Mouse (Mus musculus): ENCODE data around the gene Cep131. TPM values are rescaled to one million over a fixed set of nuclear protein-coding genes. Genes with fewer than 3 reads are reported as not detected.

Cep131 gene
- total and polyA plus RNA-seq, 3 experiments = 2.3 to 20.9 (median 10.2) TPM

DNA sequence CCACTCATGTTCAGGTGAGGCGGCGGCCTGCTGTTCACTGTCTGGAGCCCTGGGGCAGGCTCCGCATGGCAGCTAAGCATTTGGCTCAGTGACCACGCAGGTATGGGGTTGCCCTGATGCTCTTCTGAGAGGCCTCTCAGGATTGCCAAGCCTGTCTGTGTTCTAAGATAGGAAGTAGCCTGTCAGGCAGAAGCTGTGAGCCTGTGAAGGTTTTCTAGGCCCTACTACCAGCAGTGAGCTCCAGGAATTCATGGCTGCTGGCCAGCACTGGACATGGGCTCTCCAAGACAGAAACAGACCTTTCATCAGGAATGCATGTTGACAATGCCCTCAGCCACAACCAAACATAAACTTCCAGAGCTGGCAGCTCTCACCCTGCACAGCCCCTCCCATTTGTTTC lies 25.5 kb upstream of the Cep131 start:
- TF ChIP-seq BHLHE40 (IDR thresholded peaks at IDR 0.05; ENCODE audit: low read depth, low read length) (no peak), NRF1 (IDR thresholded peaks at IDR 0.05; ENCODE audit: low read depth, low read length) (no peak), MAFK (IDR thresholded peaks at IDR 0.05; ENCODE audit: insufficient replicate concordance, low read length) (no peak), CHD1 (IDR thresholded peaks at IDR 0.05; ENCODE audit: low read depth, low read length) (no peak), RAD21 (IDR thresholded peaks at IDR 0.05; ENCODE audit: low read depth, low read length) (no peak), PAX5 (IDR thresholded peaks at IDR 0.05; ENCODE audit: low read length) (no peak), GABPA (IDR thresholded peaks at IDR 0.05; ENCODE audit: insufficient replicate concordance, low read depth, low read length) (no peak), JUND (conservative IDR thresholded peaks at IDR 0.05; ENCODE audit: low read depth, low read length) (no peak), MAX (IDR thresholded peaks at IDR 0.05; ENCODE audit: low read length) (no peak), MAZ (IDR thresholded peaks at IDR 0.05; ENCODE audit: low read depth, low read length) (no peak), POLR2AphosphoS2 (IDR thresholded peaks at IDR 0.05; ENCODE audit: low read depth, low read length) (no peak), IRF4 (IDR thresholded peaks at IDR 0.05; ENCODE audit: low read depth, low read length) (no peak), TBP (conservative IDR thresholded peaks at IDR 0.05; ENCODE audit: low read depth, low read length) (no peak), CTCF (conservative IDR thresholded peaks at IDR 0.05 in 1 of 2, IDR thresholded peaks at IDR 0.05 in 1 of 2; ENCODE audit: low read depth in 2 of 2, low read length in 2 of 2) (no peak), UBTF (IDR thresholded peaks at IDR 0.05; ENCODE audit: low read depth, low read length) (no peak), CHD2 (IDR thresholded peaks at IDR 0.05; ENCODE audit: low read length) (no peak), TCF12 (IDR thresholded peaks at IDR 0.05; ENCODE audit: low read depth, low read length) (no peak), JUN (IDR thresholded peaks at IDR 0.05; ENCODE audit: insufficient read depth, low read depth, low read length) (no peak)
- Histone ChIP-seq H3K9me3 (replicated peaks; ENCODE audit: low read length) (no peaks in the 10 kb centered on the region), H3K27ac (ENCODE audit: insufficient read depth, low read depth) (no peak overlapping the region), H3K4me3 (replicated peaks in 1 of 3; ENCODE audit: low read depth in 2 of 3, low read length in 2 of 3, poor library complexity in 1 of 3) (no peak overlapping the region), H3K79me2 (replicated peaks; ENCODE audit: control insufficient read depth, extremely low read depth, insufficient read depth, poor library complexity, severe bottlenecking) (no peaks in the 10 kb centered on the region), H3K4me2 (ENCODE audit: insufficient read depth, low read depth, poor library complexity, severe bottlenecking) (no peak overlapping the region), H3K36me3 (replicated peaks in 1 of 2; ENCODE audit: control insufficient read depth in 1 of 2, insufficient read depth in 1 of 2, low read length in 1 of 2) (peaks cover 72 to 98% of the 10 kb centered on the region in 2 experiments), H3K9ac (ENCODE audit: insufficient read depth, low read depth) (no peak overlapping the region), H3K27me3 (replicated peaks) (no peaks in the 10 kb centered on the region), H3K4me1 (ENCODE audit: control insufficient read depth in 1 of 2, insufficient read depth in 2 of 2) (peaks cover 0 to 4% of the 10 kb centered on the region in 2 experiments; a peak in 1 of 4 replicates)
- dilution Hi-C loops (cut with MboI; ENCODE audit: extremely low pct_ligation_motif_present, extremely low pct_unique_long_range_greater_than_20kb, low sequenced_read_pairs) (no loop called here), in situ Hi-C loops (cut with MboI; ENCODE audit: low pct_ligation_motif_present, low pct_unique_long_range_greater_than_20kb, low sequenced_read_pairs) (no loop called here)
- no peak for DNase-seq (ENCODE audit: extremely low read depth)

DNA sequence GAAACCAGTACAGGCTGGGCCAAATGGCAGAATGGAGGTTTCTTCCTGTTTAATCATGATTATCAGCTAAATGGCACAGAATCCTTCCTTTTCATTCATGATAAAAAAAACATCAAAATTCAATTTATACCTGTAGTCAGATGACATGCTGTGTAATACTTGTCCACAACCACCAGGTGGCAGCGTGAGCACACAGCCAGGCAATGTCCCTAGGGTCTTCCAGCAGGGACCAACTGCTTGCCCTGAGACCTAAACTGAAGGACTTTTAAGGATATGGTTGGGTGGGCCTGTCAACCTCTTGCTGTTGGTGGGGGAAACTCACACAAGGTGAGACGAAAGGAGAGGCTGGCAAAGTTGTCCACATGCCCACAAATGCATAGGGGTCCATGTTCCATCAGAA lies 24.4 kb upstream of the Cep131 start:
- no peaks in the 10 kb centered on the region for H3K9me3 ChIP-seq (replicated peaks; ENCODE audit: low read length)
- no peak overlapping the region for H3K9ac ChIP-seq (ENCODE audit: insufficient read depth, low read depth)
- H3K27ac ChIP-seq (ENCODE audit: insufficient read depth, low read depth) = no peak overlapping the region
- dilution Hi-C loops (cut with MboI; ENCODE audit: extremely low pct_ligation_motif_present, extremely low pct_unique_long_range_greater_than_20kb, low sequenced_read_pairs) = no loop called here
- DNase-seq (ENCODE audit: extremely low read depth) = peak; percentile 67
- H3K4me1 ChIP-seq (ENCODE audit: control insufficient read depth in 1 of 2, insufficient read depth in 2 of 2) = peaks cover 0 to 4% of the 10 kb centered on the region in 2 experiments; a peak in 1 of 4 replicates
- no peaks in the 10 kb centered on the region for H3K79me2 ChIP-seq (replicated peaks; ENCODE audit: control insufficient read depth, extremely low read depth, insufficient read depth, poor library complexity, severe bottlenecking)
- no peak overlapping the region for H3K4me3 ChIP-seq (replicated peaks in 1 of 3; ENCODE audit: low read depth in 2 of 3, low read length in 2 of 3, poor library complexity in 1 of 3)
- H3K36me3 ChIP-seq (replicated peaks in 1 of 2; ENCODE audit: control insufficient read depth in 1 of 2, insufficient read depth in 1 of 2, low read length in 1 of 2) = peaks cover 70 to 98% of the 10 kb centered on the region in 2 experiments
- in situ Hi-C loops (cut with MboI; ENCODE audit: low pct_ligation_motif_present, low pct_unique_long_range_greater_than_20kb, low sequenced_read_pairs) = no loop called here
- H3K4me2 ChIP-seq (ENCODE audit: insufficient read depth, low read depth, poor library complexity, severe bottlenecking) = no peak overlapping the region
- no peaks in the 10 kb centered on the region for H3K27me3 ChIP-seq (replicated peaks)
- TF ChIP-seq KAT2A (IDR thresholded peaks at IDR 0.05; ENCODE audit: insufficient replicate concordance, low read length) (0 out of 2 replicates have a peak, but pooled peaks have one; percentile 56), NRF1 (IDR thresholded peaks at IDR 0.05; ENCODE audit: low read depth, low read length) (no peak), MEF2A (IDR thresholded peaks at IDR 0.05; ENCODE audit: borderline replicate concordance, low read depth, low read length) (no peak), CTCF (conservative IDR thresholded peaks at IDR 0.05 in 1 of 2, IDR thresholded peaks at IDR 0.05 in 1 of 2; ENCODE audit: low read depth in 2 of 2, low read length in 2 of 2) (peak; percentile 93 to 97), MAX (IDR thresholded peaks at IDR 0.05; ENCODE audit: low read length) (peak; percentile 50; the same call in 1 of the 2 replicates), CHD1 (IDR thresholded peaks at IDR 0.05; ENCODE audit: low read depth, low read length) (no peak), GABPA (IDR thresholded peaks at IDR 0.05; ENCODE audit: insufficient replicate concordance, low read depth, low read length) (no peak), RCOR1 (conservative IDR thresholded peaks at IDR 0.05; ENCODE audit: low read depth, low read length) (0 out of 2 replicates have a peak, but pooled peaks have one; percentile 32), ZKSCAN1 (IDR thresholded peaks at IDR 0.05; ENCODE audit: borderline replicate concordance, low read depth, low read length) (no peak), JUN (IDR thresholded peaks at IDR 0.05; ENCODE audit: insufficient read depth, low read depth, low read length) (no peak), ZC3H11A (IDR thresholded peaks at IDR 0.05; ENCODE audit: low read depth, low read length) (peak; percentile 74), HCFC1 (IDR thresholded peaks at IDR 0.05; ENCODE audit: low read depth, low read length) (no peak), TBP (conservative IDR thresholded peaks at IDR 0.05; ENCODE audit: low read depth, low read length) (no peak), CHD2 (IDR thresholded peaks at IDR 0.05; ENCODE audit: low read length) (0 out of 2 replicates have a peak, but pooled peaks have one; percentile 21), ZNF384 (IDR thresholded peaks at IDR 0.05; ENCODE audit: low read depth, low read length) (no peak), MYC (IDR thresholded peaks at IDR 0.05; ENCODE audit: low read depth, low read length) (no peak), USF1 (IDR thresholded peaks at IDR 0.05; ENCODE audit: low read depth, low read length) (no peak), POLR2A (IDR thresholded peaks at IDR 0.05; ENCODE audit: low read depth, low read length) (no peak), ZMIZ1 (IDR thresholded peaks at IDR 0.05; ENCODE audit: low read depth, low read length) (no peak), SMC3 (IDR thresholded peaks at IDR 0.05; ENCODE audit: low read depth, low read length) (peak; percentile 96), ELF1 (IDR thresholded peaks at IDR 0.05; ENCODE audit: low read depth, low read length) (no peak), JUND (conservative IDR thresholded peaks at IDR 0.05; ENCODE audit: low read depth, low read length) (0 out of 2 replicates have a peak, but pooled peaks have one; percentile 15), IRF4 (IDR thresholded peaks at IDR 0.05; ENCODE audit: low read depth, low read length) (peak; percentile 48; the same call in 1 of the 2 replicates)

Data from CH12.LX (cell line).